Mouse (Mus musculus) embryo, embryonic 9.5 days (tissue): ENCODE data around the gene Col20a1.

ENCODE experiments used
- DNase-seq: peaks from one replicate; pipeline ENCODE4 v3.0.0-alpha.2; 2017; ENCODE audit errors: extremely low spot score

The Col20a1 gene

DNA sequence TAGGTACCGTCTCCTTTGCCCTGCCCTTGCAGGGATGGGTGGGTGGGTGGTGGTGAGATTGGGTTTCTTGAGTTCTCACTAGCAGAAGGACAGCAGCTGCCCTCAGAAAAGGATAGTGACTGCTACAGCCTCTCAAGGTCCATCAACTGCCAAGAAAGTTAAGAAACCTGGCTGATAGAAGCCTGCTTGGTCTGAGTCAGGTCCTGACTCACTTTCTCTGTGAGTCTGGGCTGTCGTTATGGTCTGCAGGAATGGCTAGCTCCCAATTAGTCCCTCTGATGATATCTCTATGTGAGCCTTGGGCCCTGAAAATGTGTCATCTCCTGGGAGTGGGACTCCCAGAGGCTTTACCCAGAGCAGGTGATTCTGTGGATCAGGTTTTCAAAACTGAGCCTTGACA, 8.0 kb downstream of the Col20a1 start:
- no peak for DNase-seq

DNA sequence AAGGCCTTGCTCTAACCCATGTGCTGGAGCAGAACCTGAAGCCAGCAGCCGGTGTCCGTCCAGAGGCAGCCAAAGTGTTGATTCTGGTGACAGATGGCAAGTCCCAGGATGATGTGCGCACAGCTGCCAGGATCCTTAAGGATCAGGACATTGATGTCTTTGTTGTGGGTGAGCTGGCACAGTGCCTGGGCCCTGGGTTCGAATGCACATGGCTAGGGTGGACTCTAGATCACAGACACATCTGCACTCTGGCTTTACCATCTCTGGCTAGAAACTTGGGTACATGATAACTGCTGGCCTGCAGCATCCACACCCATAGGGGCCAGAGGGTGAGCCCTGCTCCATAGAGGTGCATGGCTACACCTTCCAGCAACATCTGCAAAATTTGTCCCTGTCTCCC, 9.1 kb downstream of the Col20a1 start:
- no peak for DNase-seq

DNA sequence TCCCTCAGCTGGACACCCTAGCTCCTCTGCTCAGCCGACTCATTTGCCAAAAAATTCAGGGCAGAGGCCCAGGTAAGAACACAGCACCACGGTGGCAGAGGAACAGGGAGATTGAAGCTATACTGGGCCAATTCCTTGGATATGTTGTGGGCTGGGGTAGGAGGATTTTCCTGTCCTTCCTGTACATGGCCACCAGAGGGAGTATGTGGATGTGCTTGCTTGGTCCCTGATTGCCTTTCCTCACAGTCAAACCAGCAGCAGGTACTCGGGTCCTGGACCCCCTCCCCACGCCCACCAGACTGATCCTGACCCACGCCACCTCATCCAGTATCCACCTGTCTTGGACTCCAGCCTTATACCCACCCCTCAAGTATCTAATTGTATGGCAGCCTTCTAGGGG, 10.1 kb downstream of the Col20a1 start:
- DNase-seq = peak; percentile 48

DNA sequence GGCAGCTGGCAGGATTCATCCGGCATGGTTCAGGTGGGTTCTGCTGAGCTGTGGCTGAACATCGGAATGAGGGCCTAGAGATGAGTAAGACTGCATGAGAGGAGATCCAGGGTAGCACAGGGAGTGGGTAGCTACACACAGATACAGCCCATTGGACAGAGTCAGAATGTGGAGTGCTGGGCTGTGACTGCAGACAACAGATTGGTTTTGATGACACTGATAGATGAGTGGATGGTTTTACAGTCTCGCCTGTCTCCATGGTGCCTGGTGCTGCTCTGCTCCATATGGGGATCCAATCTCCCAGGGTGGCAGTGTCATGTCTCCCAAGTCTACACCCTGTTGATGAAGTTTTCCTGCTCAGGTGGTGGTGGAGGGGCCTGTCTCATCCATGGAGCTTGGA, 10.6 kb downstream of the Col20a1 start:
- no peak for DNase-seq

DNA sequence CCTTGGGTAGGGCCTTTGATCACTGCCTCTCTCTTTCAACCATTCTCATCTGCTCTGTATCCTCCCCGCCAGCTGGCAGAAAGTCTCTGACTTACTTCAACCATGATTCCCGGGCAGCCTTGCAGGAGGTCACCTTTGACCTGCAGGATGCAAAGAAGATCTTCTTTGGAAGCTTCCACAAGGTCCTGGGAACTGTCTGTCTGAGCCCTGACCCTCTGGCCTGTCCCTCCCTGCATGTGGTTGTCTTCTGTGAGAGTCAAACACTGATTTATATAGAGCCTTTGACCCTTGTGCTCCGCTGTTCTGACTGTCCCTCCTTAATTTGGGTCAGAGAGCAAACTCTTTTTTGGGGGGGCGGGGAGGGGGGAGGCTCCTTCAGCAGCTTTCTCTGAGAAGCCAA, 20.7 kb downstream of the Col20a1 start:
- DNase-seq = peak; percentile 35

DNA sequence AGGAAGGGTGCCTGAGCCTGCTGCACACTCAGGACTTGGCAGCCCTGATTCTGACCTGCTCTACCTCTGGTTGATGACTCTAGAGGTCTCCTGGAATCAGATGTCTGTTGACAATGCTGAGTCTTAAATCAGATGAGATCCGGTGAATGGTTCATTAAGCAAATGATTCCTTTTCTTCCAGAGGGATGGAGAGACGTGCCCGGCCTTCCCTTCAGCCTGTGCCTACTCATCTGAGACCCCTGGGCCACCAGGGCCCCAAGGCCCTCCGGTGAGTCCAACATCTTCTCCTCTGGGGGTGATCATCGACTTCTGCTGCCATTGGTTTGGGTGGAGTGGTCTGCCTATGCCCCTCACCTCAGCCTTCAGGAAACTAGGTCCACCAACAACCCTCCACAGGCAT, 22.0 kb downstream of the Col20a1 start:
- no peak for DNase-seq

DNA sequence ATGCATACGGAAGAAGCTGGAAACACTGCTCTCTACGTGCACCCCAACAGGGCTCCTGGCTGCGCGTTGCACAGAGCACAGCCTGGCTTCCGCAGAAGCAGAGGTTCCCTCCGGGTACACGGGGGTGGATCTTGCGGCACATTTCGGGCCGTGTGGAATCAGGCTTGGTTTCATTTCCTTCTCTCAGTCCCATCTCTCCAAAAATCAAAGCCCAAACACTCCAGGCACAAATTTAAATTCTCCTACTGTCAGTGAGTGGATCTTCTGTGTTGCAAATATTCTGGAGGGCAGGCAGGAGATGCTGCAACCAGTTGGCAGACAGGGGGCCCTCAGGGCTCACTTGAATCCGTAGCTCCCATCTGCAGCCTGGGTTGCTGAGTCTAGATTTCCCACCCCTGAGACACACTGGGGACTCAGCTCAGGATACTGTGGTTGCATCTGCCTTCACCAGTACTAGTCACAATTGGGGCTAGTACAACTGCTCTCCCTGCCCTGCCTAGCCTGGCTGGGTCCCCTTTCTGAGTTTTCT, 45.1 kb downstream of the Col20a1 start:
- no peak for DNase-seq

DNA sequence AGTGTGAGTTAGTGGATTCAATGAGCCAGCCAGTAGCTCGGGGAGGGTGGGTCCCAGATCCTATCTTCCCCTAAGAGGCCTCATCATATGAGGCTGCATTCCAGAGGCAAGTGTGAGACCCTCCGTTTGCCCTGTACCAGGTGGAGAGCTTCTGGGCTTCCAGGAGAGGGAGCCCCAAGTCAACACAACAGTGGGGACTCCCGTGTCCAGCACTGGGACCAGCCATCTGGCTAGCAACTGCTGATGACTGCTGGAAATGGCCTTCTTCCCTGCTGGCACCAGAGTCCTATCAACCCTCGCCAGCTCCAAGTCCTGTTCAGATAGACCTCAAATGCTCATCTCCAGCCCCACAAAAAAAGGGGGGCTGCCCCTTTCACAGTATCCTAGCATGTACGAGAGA, 46.1 kb downstream of the Col20a1 start:
- DNase-seq = no peak

DNA sequence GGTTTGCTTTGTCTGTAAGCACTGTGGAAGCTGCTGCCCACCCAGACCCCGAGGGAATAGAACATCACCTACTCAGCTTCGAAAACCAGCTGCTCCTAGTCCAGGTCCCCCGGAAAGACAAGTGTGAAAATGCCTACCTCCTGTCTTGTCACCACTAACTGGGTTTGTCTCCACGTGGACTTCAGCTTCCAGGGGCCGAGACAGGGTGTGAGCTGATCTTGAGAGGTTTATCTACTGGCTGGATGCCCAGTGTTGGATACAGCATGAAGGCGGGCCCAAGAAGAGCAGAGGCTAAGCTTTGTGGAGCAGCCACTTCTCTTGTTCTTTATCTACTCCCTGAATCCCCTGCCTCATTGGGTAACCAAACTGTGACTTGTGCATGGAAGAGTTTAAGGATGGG, 47.0 kb downstream of the Col20a1 start:
- DNase-seq = no peak

DNA sequence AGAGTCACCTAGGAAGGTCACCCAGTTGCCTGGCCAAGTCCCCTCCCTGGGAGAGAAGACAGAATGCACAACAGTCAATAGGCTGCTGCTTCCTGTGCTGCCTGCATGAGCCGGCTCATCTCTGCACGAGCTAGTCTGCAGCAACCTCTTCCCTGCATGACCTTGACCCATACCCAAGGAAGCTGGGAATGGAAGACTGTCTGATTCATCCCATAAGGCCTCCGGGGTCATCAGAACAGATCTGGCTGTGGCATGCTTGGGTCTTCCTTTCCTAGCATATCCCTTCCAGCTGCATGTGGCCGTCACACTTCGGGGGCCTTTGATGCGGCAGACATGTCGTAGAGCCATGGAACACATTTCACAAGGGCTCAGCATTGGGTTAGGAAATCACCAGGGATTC, 48.9 kb downstream of the Col20a1 start:
- no peak for DNase-seq

DNA sequence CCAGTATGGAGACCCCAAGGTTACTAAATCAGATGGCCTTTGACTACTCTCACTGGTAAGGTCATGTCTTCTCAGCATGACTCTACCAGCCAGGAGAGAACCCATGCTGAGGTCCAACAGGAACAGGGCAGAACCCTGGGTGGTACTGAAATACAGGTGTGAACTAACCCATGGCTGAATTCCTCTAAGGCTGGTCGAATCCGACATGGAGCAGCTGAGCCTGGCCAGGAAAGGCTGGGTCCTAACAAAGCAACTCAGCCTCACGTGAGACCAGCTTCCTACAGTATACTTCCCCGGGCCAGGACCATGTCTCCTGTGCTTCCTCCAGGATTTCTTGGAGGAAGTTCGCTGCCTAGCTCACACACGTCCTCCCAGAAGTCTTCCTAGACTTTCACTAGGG, 50.2 kb downstream of the Col20a1 start:
- no peak for DNase-seq

DNA sequence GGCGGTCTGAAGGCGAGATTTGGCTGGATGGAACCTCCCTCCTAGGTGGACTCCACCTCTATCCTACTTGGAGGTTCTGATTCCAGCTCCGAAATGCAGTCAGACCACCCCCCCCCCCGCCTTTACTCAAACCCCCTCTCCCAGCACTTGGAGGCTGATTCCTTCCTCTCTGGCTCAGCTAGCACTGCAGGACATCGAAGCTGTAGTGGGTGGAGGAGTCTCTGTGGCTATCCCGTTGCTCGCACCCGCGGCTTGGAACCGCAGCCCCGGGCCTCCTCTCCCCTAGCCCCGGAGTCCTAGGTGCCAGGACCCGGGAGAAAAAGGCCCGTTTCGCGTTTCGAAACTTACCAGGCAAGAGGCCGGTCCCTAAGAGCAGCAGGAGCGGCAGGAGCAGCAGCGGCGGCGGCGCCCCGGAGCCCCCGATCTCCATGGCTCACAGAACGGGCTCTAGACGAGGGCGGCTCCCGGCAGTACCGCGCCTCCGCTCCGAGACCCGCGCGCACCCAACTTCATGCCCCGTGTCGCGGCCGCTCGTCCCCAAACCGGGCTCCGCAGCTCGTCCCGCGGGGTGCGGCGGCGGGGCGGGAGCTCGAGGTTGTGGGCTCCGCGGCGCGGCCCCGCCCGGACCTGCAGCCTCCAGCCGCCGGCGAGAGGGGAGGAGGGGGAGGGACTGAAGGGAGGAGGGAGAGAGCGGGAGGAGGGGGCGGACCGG, 52.5 kb downstream of the Col20a1 start:
- peak; percentile 70 for DNase-seq

DNA sequence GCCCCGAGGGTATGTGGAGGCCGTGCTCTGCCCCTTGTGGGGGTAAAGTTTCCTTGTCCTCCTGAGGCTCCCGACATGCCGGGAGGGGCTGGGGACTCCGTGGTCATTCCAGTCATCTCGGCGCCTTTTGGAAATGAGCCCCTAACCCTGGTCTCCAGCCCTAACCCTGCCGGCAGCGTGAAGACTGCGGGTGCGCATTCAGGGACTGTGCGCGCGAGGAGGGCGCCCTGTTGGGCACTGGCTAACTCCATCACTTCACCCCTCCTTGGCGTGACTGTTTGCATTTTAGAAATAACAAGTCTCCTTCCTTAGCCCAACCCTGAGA, 53.0 kb downstream of the Col20a1 start:
- DNase-seq = no peak

DNA sequence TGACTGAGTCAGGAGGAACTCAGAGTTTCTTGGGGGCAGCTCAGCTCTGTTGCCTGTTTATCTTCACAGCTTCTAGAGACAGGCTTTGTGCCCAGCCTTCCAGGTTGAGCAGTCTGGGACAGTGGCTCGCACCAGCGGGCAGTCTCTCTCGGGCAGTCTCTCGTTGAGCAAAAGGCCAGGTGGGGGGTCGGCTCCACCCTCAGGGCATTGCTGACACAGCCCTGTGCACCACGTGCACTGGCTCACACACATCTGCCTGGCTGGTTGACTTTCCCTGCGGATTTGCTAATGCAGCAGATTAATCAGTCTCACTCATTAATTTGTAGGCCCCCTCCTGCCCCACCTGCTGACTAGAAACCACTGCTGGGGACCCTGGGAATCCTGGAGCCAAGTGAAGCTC, 55.6 kb downstream of the Col20a1 start:
- no peak for DNase-seq

DNA sequence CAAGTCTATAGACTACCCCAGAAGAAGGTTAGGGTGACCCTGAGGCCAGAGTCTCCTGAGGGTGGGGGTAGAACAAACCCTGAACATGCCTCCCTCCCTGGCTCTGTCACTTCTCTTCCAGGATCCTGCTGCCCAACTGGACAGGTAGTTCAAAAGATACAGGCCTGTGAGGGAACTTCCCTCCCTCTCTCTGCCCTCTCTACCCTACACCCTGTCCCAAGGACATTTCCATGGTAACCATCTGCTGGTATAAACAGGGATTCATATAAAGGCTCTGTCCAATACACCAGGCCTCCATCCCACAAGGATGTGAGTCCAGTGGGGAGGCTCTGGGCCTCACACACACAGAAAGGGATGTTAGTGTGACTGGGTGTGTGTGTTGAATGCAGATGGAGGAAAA, 56.0 kb downstream of the Col20a1 start:
- no peak for DNase-seq

DNA sequence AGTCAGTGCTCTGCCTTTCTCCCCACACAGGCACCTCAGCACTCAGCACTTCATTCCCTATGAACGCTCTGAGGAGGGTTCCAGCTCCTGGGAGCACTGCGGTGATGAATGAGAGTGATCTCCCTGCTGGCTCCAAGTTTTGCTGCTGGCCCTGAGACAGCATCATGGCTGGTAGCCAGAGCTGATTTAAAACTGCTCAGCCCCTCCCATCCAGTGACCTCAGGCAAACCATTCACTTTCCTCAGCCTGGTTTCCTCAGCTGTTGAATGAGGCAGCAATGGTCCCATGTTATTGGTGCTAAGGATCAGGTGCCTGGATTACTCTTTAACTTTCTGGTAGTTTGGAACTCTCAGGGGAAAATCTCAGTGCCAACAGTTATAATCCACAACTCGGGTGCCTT, 57.1 kb downstream of the Col20a1 start, which contains the start of gene Chrna4:
TSS of gene Chrna4 (minus strand) at position 110 of the 400 bp plus-strand sequence.
- no peak for DNase-seq

DNA sequence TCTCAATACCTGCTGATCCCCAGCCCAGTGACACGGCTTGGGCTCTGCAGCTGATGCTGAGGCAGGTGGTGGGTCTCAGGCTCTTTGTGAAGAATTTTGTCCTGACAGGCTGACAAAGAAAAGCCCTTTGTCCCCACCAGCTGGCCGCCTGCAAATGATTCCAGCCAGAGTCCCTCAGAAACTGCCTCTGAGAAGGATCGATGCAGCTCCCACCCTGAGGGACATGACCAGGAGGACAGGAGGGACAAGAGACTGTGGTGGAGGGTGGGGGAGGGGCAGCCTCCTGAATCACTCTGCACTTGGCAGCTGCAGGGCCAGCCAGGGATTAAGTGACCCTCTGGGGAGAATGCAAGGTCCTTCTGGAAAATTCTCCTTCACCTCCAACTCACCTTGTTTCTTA, 57.7 kb downstream of the Col20a1 start:
- DNase-seq = peak; percentile 47

DNA sequence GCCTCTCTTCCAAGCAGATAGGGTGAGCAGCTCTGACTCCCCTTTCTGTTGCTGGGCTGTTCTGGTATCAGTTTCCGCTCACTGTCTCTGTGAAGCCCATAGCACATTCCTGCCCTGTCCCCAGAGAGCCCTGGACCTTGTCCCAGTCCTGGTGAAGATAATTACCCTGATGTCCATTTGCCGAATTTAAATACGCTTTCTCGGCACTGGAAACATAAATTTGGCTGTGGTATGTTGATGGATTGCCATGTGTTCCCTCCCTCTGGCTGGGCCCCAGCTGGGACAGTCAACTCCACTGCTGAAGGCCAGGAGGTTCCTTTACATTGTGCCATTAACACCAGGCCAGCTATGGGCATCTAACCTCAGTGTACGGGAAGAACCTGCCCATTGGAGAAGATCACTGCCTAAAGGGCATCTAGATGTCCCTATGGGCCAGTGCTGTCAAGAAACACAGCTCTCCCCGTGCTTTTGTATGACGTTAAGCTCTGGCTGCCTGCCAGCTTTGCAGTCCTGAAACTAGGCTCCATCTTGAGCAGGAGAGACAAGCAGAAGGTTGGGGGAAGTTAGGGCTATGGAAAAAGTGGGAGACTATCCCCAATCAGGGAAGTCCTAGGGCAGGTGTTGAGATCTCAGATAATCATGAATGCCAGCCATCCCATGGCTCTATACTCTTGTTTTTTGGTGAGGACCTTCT, 62.1 kb downstream of the Col20a1 start:
- DNase-seq = no peak

DNA sequence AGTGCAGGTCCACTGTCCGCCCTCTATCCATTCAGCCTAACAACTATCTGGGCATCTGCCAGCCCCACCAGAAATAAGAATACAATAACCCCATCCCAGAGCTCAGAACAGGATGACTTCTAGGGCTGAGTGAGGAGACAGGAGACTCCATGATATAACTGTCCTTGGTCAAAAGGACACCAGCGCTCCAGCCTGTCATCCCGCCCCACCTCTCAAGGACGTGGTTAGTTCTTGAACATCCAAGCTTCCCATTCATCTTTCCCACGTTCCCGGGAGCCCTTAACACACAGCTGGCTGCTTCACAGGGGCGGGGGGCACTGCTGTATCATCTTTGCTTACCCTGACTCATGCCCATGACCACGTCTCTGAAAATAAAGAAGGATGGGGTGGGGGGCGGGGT, 62.7 kb downstream of the Col20a1 start:
- DNase-seq = no peak

DNA sequence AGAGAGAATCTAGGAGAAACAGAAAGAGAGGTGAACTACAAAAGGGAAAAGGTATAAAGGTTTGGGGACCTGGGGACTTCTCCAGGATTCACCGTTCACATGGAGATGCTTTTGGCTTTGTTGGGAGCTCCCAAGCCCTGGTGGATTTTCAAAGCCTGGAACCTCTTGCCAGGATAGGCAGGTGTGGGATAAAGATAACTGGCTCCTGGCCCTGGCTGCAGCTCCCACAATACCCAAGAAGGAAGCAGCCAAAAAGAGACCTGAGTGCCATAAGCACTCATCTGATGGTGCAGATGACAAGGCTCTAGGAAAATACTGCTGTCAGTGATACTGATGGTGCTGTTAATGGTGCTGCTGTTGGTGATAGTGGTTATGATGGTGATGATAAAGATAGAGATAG, 65.8 kb downstream of the Col20a1 start:
- no peak for DNase-seq

DNA sequence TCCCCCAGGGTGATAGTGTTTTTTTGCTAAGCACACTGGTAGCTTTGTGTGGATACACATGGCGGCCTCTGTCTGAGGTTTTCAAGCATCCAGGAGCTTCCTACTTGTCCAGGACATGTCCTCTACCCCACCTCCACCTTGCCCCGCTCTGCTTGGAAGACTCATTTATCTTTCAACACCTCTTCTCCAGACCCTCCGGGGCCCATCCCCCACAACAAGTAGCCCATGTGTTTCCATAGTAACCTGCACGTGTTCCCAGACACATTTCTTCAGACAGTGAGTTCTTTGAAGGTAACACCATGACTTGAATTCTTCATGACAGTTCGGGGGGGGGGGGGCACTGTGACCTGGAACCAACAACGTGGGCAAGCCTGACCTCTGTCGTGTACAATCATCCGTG, 71.0 kb downstream of the Col20a1 start:
- peak; percentile 34 for DNase-seq

DNA sequence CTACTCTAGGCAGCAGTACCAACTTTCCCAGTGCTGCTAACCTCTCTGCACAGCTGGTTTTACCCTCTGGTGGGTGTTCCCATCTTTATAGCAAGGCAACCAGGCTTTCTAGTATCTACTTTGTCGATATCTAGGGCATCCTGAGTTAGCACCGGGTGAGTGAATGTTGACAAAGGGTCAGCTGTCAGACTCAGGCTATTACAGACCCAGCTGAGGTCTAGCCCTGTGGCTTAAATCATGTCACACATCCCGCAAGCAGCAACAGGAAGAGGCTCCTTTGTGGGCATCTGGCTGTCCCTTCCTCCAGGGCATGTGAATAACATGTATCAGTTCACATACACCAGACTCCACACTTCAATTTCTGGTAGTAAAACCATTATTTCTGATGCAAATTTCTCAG, 71.9 kb downstream of the Col20a1 start:
- no peak for DNase-seq

DNA sequence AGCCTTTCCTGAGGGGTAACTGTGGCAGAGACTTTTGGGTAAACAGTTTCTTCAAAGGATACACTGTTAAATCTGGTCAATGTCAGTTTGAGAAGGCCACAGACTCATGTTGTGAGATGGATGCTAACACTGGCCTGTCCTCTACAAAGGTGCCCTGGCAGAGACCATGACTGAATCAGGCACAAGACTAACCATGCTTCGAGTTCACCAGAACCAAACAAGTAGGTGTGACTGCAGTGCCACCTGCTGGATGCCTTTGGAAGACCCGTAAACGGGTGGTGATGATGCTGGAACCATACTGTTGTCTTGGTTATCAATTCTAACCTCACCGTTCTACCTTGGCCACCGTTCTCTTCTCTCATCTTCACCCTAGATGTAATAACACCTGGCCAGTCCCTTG, 73.8 kb downstream of the Col20a1 start:
- DNase-seq = peak; percentile 75

DNA sequence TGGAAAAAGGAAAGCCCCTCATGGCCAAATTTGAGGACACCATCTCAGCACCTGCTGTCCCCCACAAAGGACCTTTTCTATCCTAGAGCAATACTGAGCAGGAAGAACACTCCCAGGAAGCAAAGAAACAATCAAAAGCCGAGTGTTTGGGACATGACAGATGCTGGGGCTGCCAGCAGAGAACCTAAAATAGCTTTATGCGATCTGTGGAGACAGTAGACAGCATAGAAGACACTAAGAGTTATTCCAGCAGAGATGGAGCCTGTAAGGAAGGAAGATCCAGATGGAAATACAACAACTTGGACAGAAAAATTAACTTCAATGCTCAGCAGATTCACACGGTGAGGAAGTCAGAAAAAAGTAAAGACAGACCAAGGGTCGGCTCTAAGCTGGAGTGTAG, 79.5 kb downstream of the Col20a1 start:
- DNase-seq = no peak
